Mouse (Mus musculus) left cerebral cortex, adult 6 months (tissue): ENCODE data around the gene Stkld1. TPM values are rescaled to one million over a fixed set of nuclear protein-coding genes. Genes with fewer than 3 reads are reported as not detected.

Experiments
- long read RNA-seq, 2 experiments: library from polyadenylated mRNA; unstranded; transcript quantifications; one replicate each; pipeline ENCODE4 v2.0.0; 2019 to 2020
- polyA plus RNA-seq: library from polyadenylated mRNA; unstranded; fragments of <200 nt; fragmentation: Nextera tagmentation; gene quantifications from 2 replicates; pipeline ENCODE4 v1.2.3, GENCODE M21; 2021

Stkld1 gene
- 0.08 and 0.23 TPM in 2 replicates for polyA plus RNA-seq
- long read RNA-seq, experiment 1 = 0 reads
- long read RNA-seq, experiment 2 = 0 reads

DNA sequence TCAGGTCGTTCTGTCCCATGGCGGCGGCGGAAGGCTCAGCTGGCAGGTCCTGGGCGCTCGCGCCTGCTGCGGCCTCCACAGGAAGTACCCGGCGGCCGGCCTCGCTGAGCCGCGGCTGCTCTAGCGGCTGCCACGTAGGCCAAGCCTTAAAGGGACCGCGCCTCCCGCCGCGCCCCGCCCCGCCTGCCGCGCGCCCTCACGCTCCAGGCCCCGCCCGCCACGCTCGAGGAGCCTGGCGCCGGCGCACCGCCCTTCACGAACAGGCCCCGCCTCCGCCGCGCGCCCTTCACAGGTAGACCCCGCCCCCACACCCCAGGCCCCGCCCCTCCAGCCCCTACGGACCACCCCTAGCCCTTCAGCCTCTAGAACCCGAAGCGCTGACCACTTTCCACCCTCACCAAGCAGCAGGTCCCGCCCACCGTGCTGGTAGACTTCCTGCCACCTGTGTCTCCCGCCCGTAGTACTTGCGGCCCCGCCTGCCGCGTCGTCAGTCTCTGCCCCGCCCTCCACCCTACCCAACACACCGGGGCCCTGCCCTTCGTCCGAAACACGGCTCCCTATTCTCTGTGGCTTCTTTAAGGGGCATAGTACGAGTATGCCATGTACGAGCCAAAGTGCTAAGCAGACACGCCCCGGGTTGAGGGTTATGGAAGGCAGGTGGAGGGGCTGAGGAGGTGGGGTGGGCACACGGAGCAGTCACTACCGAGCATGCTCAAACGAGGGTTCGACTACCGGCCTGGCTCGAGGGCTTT is at the start of gene Stkld1, which contains the start of gene Surf4:
TSS of gene Stkld1 (plus strand) at position 744 of the 752 bp plus-strand sequence.
TSS of gene Surf4 (minus strand) at position 625 of the 752 bp plus-strand sequence.

GRCm38 (mm10) chr2:26902467-26903220 is 31.2 kb upstream of the Stkld1 start, which contains the start of gene Surf6:
Gene Surf6, minus strand, starts transcription at chr2:26902879.

DNA sequence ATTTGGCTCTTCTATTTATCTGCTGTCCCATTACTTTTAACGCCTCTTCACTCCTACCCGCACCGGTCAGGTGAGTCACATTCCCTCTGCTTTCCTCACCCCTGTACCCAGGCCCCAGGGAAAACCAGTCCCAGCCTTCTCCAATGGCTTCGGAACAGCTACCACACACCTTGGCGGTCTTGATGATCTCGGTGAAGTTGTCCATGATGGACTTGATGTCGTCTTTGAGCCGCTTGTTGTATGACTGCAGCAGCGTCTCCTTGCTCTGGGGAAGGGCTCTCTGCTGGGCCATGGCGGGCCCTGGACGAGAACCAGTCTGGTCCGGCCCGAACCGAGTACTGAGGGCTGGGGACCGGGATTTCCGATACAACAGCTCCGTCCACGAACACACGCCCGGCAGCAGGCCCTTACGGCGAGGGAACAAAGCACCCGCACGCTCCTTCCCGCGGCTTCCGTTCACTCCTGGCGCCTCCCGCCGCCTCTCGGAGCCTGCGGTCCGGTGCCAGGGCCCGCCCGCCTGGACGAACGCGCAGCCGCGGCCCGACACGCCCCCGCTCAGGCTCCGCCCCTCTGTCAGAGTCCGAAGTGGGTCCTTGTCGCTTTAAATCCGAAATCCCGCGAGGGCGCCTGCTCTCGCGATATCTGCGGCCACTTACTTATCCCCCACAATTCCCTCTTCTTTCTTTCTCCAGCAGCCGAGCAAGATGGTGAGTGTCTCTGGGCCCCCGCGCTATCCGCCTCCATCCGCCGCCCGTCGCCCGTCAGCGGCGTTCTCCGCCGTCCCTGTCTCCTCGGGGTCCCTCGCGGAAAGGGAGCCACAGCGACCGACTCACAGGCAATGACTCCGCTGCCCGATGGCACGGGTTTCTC is 23.5 kb upstream of the Stkld1 start, which contains the start of the genes Med22 and Rpl7a:
TSS of gene Med22 (minus strand) at position 554 of the 870 bp plus-strand sequence.
TSS of gene Rpl7a (plus strand) at position 641 of the 870 bp plus-strand sequence.

GRCm38 (mm10) chr2:26915927-26916728 is 17.7 kb upstream of the Stkld1 start, which contains the start of the genes Surf2 and Surf1:
Gene Surf2, plus strand, starts transcription at chr2:26916367.
Gene Surf1, minus strand, starts transcription at chr2:26916530.

DNA sequence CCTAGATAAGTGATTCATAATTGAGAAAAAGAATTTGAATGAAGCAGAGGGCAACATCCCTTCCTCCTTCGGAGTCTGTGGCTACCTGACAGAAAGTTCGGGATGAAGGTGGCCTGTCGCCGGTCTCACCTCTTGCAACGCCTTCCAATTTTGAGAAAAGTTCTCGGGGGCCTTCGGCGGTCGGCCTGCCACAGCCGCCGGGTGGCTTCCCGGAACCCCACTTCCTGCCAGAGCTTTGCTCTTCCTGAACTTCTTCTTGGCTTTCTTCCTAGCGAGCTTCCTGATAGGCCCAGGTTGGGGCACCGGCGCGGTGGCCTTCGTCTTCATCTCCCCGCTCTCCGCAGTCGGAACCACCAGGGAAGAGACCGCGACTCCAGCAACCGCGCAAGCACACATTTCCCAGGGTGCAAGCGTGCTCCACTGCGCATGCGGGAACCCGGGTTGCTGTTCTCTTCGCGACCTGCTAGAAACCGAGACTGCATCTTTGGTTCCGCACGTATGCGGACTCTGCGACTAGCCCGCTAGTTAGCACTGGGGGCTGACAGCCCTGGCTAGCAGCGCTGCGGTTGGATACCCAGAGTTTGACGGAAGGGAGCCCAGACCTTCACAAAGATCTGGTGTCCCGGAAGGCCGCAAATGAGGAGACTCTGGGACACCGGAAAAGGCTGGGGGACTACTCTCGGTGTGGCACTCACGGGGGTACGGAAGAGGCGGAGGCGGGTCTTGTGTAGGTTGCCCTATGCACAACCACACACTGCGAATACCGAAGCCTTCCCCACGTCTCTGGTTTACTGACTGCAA is 30.3 kb downstream of the Stkld1 start, which contains the start of gene Rexo4:
TSS of gene Rexo4 (minus strand) at position 464 of the 801 bp plus-strand sequence.

GRCm38 (mm10) chr2:26973116-26973515 is 39.3 kb downstream of the Stkld1 start, which contains the start of gene Adamts13:
Gene Adamts13, plus strand, starts transcription at chr2:26973416.

Other genes starting within 250 kb of the Stkld1 start
- gene Abo, start 69.1 kb upstream of the Stkld1 start, polyA plus RNA-seq = not detected in 2 replicates
- 6.3 and 7.2 TPM in 2 replicates for gene Surf6, start 31.2 kb upstream of the Stkld1 start, polyA plus RNA-seq
- 49.3 and 51.7 TPM in 2 replicates for gene Med22, start 23.4 kb upstream of the Stkld1 start, polyA plus RNA-seq
- 264 and 364 TPM in 2 replicates for gene Rpl7a, start 23.3 kb upstream of the Stkld1 start, polyA plus RNA-seq
- gene Surf2, start 17.7 kb upstream of the Stkld1 start, polyA plus RNA-seq = 31.4 and 37.8 TPM in 2 replicates
- gene Surf1, start 17.5 kb upstream of the Stkld1 start, polyA plus RNA-seq = 146 and 154 TPM in 2 replicates
- 57.1 and 82.6 TPM in 2 replicates for gene Surf4, start 119 bp upstream of the Stkld1 start, polyA plus RNA-seq
- 33.9 and 41.7 TPM in 2 replicates for gene Rexo4, start 30.3 kb downstream of the Stkld1 start, polyA plus RNA-seq
- gene Adamts13, start 39.4 kb downstream of the Stkld1 start, polyA plus RNA-seq = 7.2 and 7.7 TPM in 2 replicates
- 50.6 and 54.3 TPM in 2 replicates for gene Cacfd1, start 75.9 kb downstream of the Stkld1 start, polyA plus RNA-seq
- gene Slc2a6, start 94.0 kb downstream of the Stkld1 start, polyA plus RNA-seq = 24.5 and 26.3 TPM in 2 replicates
- gene Mymk, start 138.1 kb downstream of the Stkld1 start, polyA plus RNA-seq = 0.20 and 0.31 TPM in 2 replicates
- 21.2 and 33.4 TPM in 2 replicates for gene Adamtsl2, start 145.3 kb downstream of the Stkld1 start, polyA plus RNA-seq
- gene Fam163b, start 208.4 kb downstream of the Stkld1 start, polyA plus RNA-seq = 69.7 and 105 TPM in 2 replicates
- 0.26 and 0.27 TPM in 2 replicates for gene Dbh, start 231.2 kb downstream of the Stkld1 start, polyA plus RNA-seq